ENCODE assay signal across 19 mouse cellular contexts in the genomic region with DNA sequence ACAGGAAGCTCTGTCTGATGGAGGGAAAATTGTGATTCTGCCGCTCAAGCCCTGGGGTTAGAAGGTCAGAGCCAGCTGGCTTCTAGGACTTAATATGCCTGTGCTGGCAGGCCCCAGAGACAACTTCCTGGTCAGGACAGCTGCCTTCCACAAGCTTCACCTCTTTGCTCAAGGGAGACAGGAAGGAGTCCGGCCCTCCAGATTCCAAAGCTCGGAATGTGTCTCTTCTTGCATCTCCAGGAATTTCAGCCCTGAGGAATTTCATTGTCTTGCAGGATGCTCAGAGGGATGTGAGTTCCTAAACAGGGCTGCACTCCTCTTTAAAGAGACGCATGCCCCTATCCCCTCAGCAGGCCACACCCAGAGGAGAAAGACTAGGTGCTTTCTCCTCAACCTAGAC.
DNase-seq lines count a peak whose midpoint lies in the region; ATAC-seq and TF ChIP-seq lines count a peak whose summit lies in the region.
"Had no signal": no experiment of that assay in that cellular context is flagged by ENCODE, and none has a peak within 500 bp of the region (broad histone marks: within the 10 kb centered on the region; RNA-seq: fewer than 3 reads in every experiment).

No protein-coding gene starts in this region.

- 33% methylated on average over 4 of the region's 4 CpGs for WGBS in liver, embryonic 11.5 days

- no peak overlapping the region for H3K9ac ChIP-seq in liver, embryonic 11.5 days (ENCODE audit: low read depth, low read length)
- no peak overlapping the region for H3K9ac ChIP-seq in ES-E14 (ENCODE audit: insufficient read depth, low read depth, low read length, poor library complexity, severe bottlenecking)
- H3K9ac ChIP-seq: forebrain, postnatal 0 days; heart, embryonic 13.5 days; hindbrain, embryonic 12.5 days; liver, embryonic 13.5 days; neural tube, embryonic 13.5 days had no signal

- H3K4me3 ChIP-seq in liver, embryonic 11.5 days (ENCODE audit: low read depth, low read length) = no peak overlapping the region
- H3K4me3 ChIP-seq in ES-E14 (ENCODE audit: insufficient read depth in 1 of 2, low read depth in 1 of 2, low read length in 2 of 2, poor library complexity in 1 of 2, severe bottlenecking in 1 of 2) = no peak overlapping the region
- H3K4me3 ChIP-seq: heart, embryonic 13.5 days; hindbrain, embryonic 12.5 days; liver, embryonic 13.5 days; neural tube, embryonic 13.5 days had no signal

- H3K9me3 ChIP-seq in liver, embryonic 11.5 days (ENCODE audit: control insufficient read depth, low read length) = no peaks in the 10 kb centered on the region
- no peaks in the 10 kb centered on the region for H3K9me3 ChIP-seq in ES-E14 (ENCODE audit: control insufficient read depth, insufficient read depth, low read depth, low read length)
- H3K9me3 ChIP-seq: heart, embryonic 13.5 days; hindbrain, embryonic 12.5 days; liver, embryonic 13.5 days; neural tube, embryonic 13.5 days had no signal

- no peaks in the 10 kb centered on the region for H3K27me3 ChIP-seq in liver, embryonic 11.5 days (replicated peaks; ENCODE audit: control insufficient read depth, insufficient read depth, low read length)
- H3K27me3 ChIP-seq: heart, embryonic 13.5 days; liver, embryonic 13.5 days had no signal

- H3K36me3 ChIP-seq in liver, embryonic 11.5 days (ENCODE audit: control insufficient read depth, insufficient read depth, low read length) = no peaks in the 10 kb centered on the region
- no peaks in the 10 kb centered on the region for H3K36me3 ChIP-seq in ES-E14 (ENCODE audit: control insufficient read depth, insufficient read depth, low read length, poor library complexity, severe bottlenecking)
- H3K36me3 ChIP-seq: heart, embryonic 13.5 days; hindbrain, embryonic 12.5 days; liver, embryonic 13.5 days; neural tube, embryonic 13.5 days had no signal

- H3K4me2 ChIP-seq in liver, embryonic 11.5 days = no peak overlapping the region
- H3K4me2 ChIP-seq: heart, embryonic 13.5 days; hindbrain, embryonic 12.5 days; liver, embryonic 13.5 days; neural tube, embryonic 13.5 days had no signal

- DNase-seq in liver, embryonic 11.5 days (ENCODE audit: low spot score) = peak; percentile 29
- DNase-seq in liver (no peak), ES-E14 (ENCODE audit: low read depth, low spot score) (peak; percentile 67)
- peak; percentile 33 for DNase-seq in embryo, embryonic 9.5 days (ENCODE audit: extremely low spot score)
- peak; percentile 25 for DNase-seq in lung, postnatal 10 days
- DNase-seq in layer of hippocampus, postnatal 36 days = no peak
- no peak for DNase-seq in kidney, postnatal 25 days
- DNase-seq: cerebellum, adult 11-12 months; cerebellum, postnatal 36 days; forebrain, postnatal 0 days; gastrocnemius, postnatal 14 days; kidney, adult 11 months; kidney, postnatal 36 days; liver, embryonic 13.5 days; thymus, postnatal 14 days had no signal

- no peak overlapping the region for H3K27ac ChIP-seq in liver, embryonic 11.5 days (ENCODE audit: low read depth, low read length)
- peak overlapping the region; percentile 20; the same call in 1 of the 2 replicates for H3K27ac ChIP-seq in ES-E14 (ENCODE audit: insufficient read depth, low read depth, low read length, poor library complexity, severe bottlenecking)
- H3K27ac ChIP-seq: heart, embryonic 13.5 days; hindbrain, embryonic 12.5 days; liver, embryonic 13.5 days; neural tube, embryonic 13.5 days had no signal

- in situ Hi-C loops in ES-E14 (cut with MboI; ENCODE audit: low sequenced_read_pairs in 2 of 2, unreplicated experiment in 2 of 2) = no loop called here

- no peaks in the 10 kb centered on the region for H3K4me1 ChIP-seq in liver, embryonic 11.5 days (replicated peaks; ENCODE audit: control insufficient read depth, insufficient read depth, low read length)
- H3K4me1 ChIP-seq in ES-E14 (ENCODE audit: control insufficient read depth in 2 of 2, insufficient read depth in 2 of 2, low read length in 2 of 2, poor library complexity in 1 of 2) = peaks cover 9 to 13% of the 10 kb centered on the region in 2 experiments
- H3K4me1 ChIP-seq: liver, embryonic 13.5 days had no signal

- no peak for ATAC-seq in liver, embryonic 11.5 days (replicated peaks; ENCODE audit: low FRiP score)
- ATAC-seq in inflammation-experienced regulatory T-cells, adult 6 months = no peak
- ATAC-seq: forebrain, postnatal 0 days had no signal

TF ChIP-seq in ES-E14, 5 proteins besides CTCF, POLR2A, EP300 and RAD21:
- no peak for TF ChIP-seq MAFK (IDR thresholded peaks at IDR 0.05; ENCODE audit: insufficient read depth, low read depth, low read length)

Comparison
In these comparisons a context has a peak if more than half of its experiments do, and no peak if none do; other contexts are left out.
1. DNase-seq: peak in liver, embryonic 11.5 days (single experiment), ES-E14 (single experiment), embryo, embryonic 9.5 days (single experiment) and lung, postnatal 10 days (single experiment); none in liver (single experiment), layer of hippocampus, postnatal 36 days (0 of 2) and kidney, postnatal 25 days (0 of 2).